In the genomic region with DNA sequence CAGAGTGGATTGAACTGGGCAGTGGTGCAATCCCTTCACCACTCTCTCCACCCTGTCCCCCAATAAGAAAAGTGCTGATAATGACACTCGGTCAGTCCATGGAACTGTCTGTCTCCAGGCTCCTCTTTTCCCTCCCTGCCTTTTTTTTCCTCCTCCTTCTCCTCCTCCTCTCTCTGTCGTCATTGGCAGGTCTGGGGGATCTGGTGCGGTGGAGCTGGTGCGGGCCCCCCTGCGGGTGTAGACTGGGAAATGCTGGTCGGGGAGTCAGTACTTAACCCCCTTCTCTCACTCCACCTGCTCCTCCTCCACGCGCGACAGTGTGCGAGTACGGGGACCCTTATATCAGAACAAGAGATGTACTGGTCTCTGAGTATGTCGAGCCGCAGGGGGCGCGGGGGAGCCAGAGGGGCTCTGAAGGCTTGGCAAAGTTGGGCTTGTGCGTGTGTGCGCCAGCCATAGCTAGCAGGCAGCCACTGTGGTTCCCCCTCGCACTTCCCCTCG, we compare ENCODE assay signal across 8 mouse cellular contexts. TPM values are rescaled to one million over a fixed set of nuclear protein-coding genes. Genes with fewer than 3 reads are reported as not detected.
A peak's percentile ranks its signal among the peaks of the same experiment; 100 is the strongest.
DNase-seq lines count a peak whose midpoint lies in the region; ATAC-seq and TF ChIP-seq lines count a peak whose summit lies in the region.

Gene Gm15155, plus strand, starts transcription at position 401 of the 501 bp plus-strand sequence.

- no peaks in the 10 kb centered on the region for H3K9me3 ChIP-seq in kidney, postnatal 0 days (replicated peaks; ENCODE audit: low read length)
- H3K9me3 ChIP-seq in hindbrain, embryonic 13.5 days: no peaks in the 10 kb centered on the region
- no peaks in the 10 kb centered on the region for H3K9me3 ChIP-seq in limb, embryonic 15.5 days

- peak within 1 kb of the TSS; percentile 40 for H3K4me3 ChIP-seq in kidney, postnatal 0 days (replicated peaks; ENCODE audit: low read depth, low read length)
- peak within 1 kb of the TSS; percentile 54 for H3K4me3 ChIP-seq in hindbrain, embryonic 13.5 days
- H3K4me3 ChIP-seq in limb, embryonic 15.5 days: peak within 1 kb of the TSS; percentile 46

- no peak for DNase-seq in kidney, postnatal 0 days (ENCODE audit: low spot score)
- no peak for DNase-seq in kidney, adult 9 months
- peak; percentile 58 to 60 for DNase-seq in cerebellum, postnatal 25 days
- peak; percentile 32 for DNase-seq in right cerebral cortex, adult 18-20 months
- no peak for DNase-seq in thymus, postnatal 10 days (ENCODE audit: low spot score in 2 of 2)
- no peak for DNase-seq in gastrocnemius, postnatal 14 days

- 0 out of 2 replicates have a peak, but pooled peaks cover 4% of the 10 kb centered on the region for H3K4me1 ChIP-seq in kidney, postnatal 0 days (replicated peaks; ENCODE audit: insufficient read depth, low read length)
- no peaks in the 10 kb centered on the region for H3K4me1 ChIP-seq in hindbrain, embryonic 13.5 days (replicated peaks)
- peaks cover 16% of the 10 kb centered on the region for H3K4me1 ChIP-seq in limb, embryonic 15.5 days

- no peak for ATAC-seq in kidney, postnatal 0 days (replicated peaks; ENCODE audit: low FRiP score, low read depth)
- peak; percentile 69 for ATAC-seq in hindbrain, embryonic 13.5 days (ENCODE audit: low FRiP score)
- no peak for ATAC-seq in limb, embryonic 15.5 days (ENCODE audit: insufficient number of reproducible peaks, low FRiP score, low TSS enrichment, low read depth)

- no peak within 1 kb of the TSS for H3K9ac ChIP-seq in kidney, postnatal 0 days (ENCODE audit: low read depth, low read length)
- peak within 1 kb of the TSS; percentile 70 for H3K9ac ChIP-seq in hindbrain, embryonic 13.5 days
- no peak within 1 kb of the TSS for H3K9ac ChIP-seq in limb, embryonic 15.5 days

- no peak for TF ChIP-seq CTCF in kidney, postnatal 0 days (IDR thresholded peaks at IDR 0.05; ENCODE audit: low read depth)

- intact Hi-C loops in gastrocnemius, postnatal 14 days (cut with DNase I; ENCODE audit: low total_unique reads): no loop called here

- H3K36me3 ChIP-seq in kidney, postnatal 0 days (ENCODE audit: insufficient read depth, low read length): no peaks in the 10 kb centered on the region
- no peaks in the 10 kb centered on the region for H3K36me3 ChIP-seq in hindbrain, embryonic 13.5 days
- H3K36me3 ChIP-seq in limb, embryonic 15.5 days: no peaks in the 10 kb centered on the region

- H3K27ac ChIP-seq in kidney, postnatal 0 days: no peak within 1 kb of the TSS
- peak within 1 kb of the TSS; percentile 76 for H3K27ac ChIP-seq in hindbrain, embryonic 13.5 days
- H3K27ac ChIP-seq in limb, embryonic 15.5 days: no peak within 1 kb of the TSS

- peak within 1 kb of the TSS; percentile 88 for H3K4me2 ChIP-seq in kidney, postnatal 0 days (ENCODE audit: low read length)
- H3K4me2 ChIP-seq in hindbrain, embryonic 13.5 days: peak within 1 kb of the TSS; percentile 69
- H3K4me2 ChIP-seq in limb, embryonic 15.5 days: peak within 1 kb of the TSS; percentile 82

- peaks cover 4% of the 10 kb centered on the region; the same call in 1 of the 2 replicates for H3K27me3 ChIP-seq in kidney, postnatal 0 days (ENCODE audit: insufficient read depth, low read length)
- H3K27me3 ChIP-seq in hindbrain, embryonic 13.5 days: peaks cover 23% of the 10 kb centered on the region
- H3K27me3 ChIP-seq in limb, embryonic 15.5 days: peaks cover 41% of the 10 kb centered on the region

- WGBS in kidney, postnatal 0 days: 28% methylated on average over 19 of the region's 19 CpGs
- 13% methylated on average over 19 of the region's 19 CpGs for WGBS in hindbrain, embryonic 13.5 days
- WGBS in limb, embryonic 15.5 days: 12% methylated on average over 19 of the region's 19 CpGs

RNA-seq across cellular contexts. Expression of gene Gm15155, which starts in this region (rescaled TPM):
- not detected in 2 replicates for polyA plus RNA-seq in kidney, postnatal 0 days (2015; fragmentation: Nextera tagmentation; extraction: Ambion mirVana)
- polyA plus RNA-seq in hindbrain, embryonic 13.5 days (2015; fragmentation: Nextera tagmentation; extraction: Ambion mirVana): 0.48 TPM in 1 of 2 replicates, not detected in the other
- not detected in 2 replicates for polyA plus RNA-seq in limb, embryonic 15.5 days (2015; fragmentation: Nextera tagmentation; extraction: Ambion mirVana)
- not detected for total RNA-seq in gastrocnemius, postnatal 14 days (2021)

Comparison
In these comparisons a context has a peak if more than half of its experiments do, and no peak if none do; other contexts are left out.
1. Peak in ATAC-seq, H3K4me3 ChIP-seq, H3K27ac ChIP-seq, H3K9ac ChIP-seq and H3K4me2 ChIP-seq in hindbrain, embryonic 13.5 days; RNA of the gene not detected or under 1 TPM.
2. DNase-seq: peak in cerebellum, postnatal 25 days (2 of 2) and right cerebral cortex, adult 18-20 months (single experiment); none in kidney, postnatal 0 days (single experiment), kidney, adult 9 months (single experiment), thymus, postnatal 10 days (0 of 2) and gastrocnemius, postnatal 14 days (single experiment).
3. Peak in every context shown above with its lines, with median percentiles within 50 percentile points of each other: H3K4me2 ChIP-seq and H3K4me3 ChIP-seq.